Mouse (Mus musculus) intestine, embryonic 16.5 days (tissue): ENCODE measurements around the gene Wdr93. TPM values are rescaled to one million over a fixed set of nuclear protein-coding genes. Genes with fewer than 3 reads are reported as not detected.
A peak's percentile ranks its signal among the peaks of the same experiment; 100 is the strongest.

Experiments
- ATAC-seq: fragments of 200-750 bp; cut with Nextera tagmentation; 2 replicates; pipeline ENCODE4 v1.8.0; 2017; ENCODE audit warnings: moderate TSS enrichment, moderate library complexity
- H3K27ac ChIP-seq: fragments of 300-500 bp; sonication (generic); 2 replicates; pipeline ENCODE4 v1.5.1; 2014; ENCODE audit warnings: mild to moderate bottlenecking, low read length
- H3K27me3 ChIP-seq: fragments of 300-500 bp; sonication (generic); replicated peaks from 2 replicates; pipeline ENCODE4 v1.6.1; 2014; ENCODE audit warnings: low read length, control low read depth, mixed read lengths; ENCODE audit not compliant: control insufficient read depth, insufficient read depth
- H3K36me3 ChIP-seq: fragments of 300-500 bp; sonication (generic); 2 replicates; pipeline ENCODE4 v1.6.1; 2014; ENCODE audit warnings: low read length, control low read depth; ENCODE audit not compliant: control insufficient read depth, insufficient read depth
- H3K4me1 ChIP-seq: fragments of 300-500 bp; sonication (generic); 2 replicates; pipeline ENCODE4 v1.6.1; 2014; ENCODE audit warnings: low read length, control low read depth, mixed read lengths; ENCODE audit not compliant: control insufficient read depth, insufficient read depth
- H3K4me2 ChIP-seq: fragments of 300-500 bp; sonication (generic); 2 replicates; pipeline ENCODE4 v1.6.1; 2014; ENCODE audit warnings: low read depth, low read length, control low read depth
- H3K4me3 ChIP-seq: fragments of 300-500 bp; sonication (generic); 2 replicates; pipeline ENCODE4 v1.5.1; 2014; ENCODE audit warnings: mild to moderate bottlenecking, low read length
- H3K9ac ChIP-seq: fragments of 300-500 bp; sonication (generic); 2 replicates; pipeline ENCODE4 v1.6.1; 2014; ENCODE audit warnings: low read depth, low read length
- H3K9me3 ChIP-seq: fragments of 300-500 bp; sonication (generic); 2 replicates; pipeline ENCODE4 v1.6.1; 2016; ENCODE audit warnings: low read length, control low read depth; ENCODE audit not compliant: control insufficient read depth
- WGBS: fragments of 180-500 bp; shearing (Covaris S2); extraction: QIAGEN DNeasy Blood & Tissue Kit; methylation state at CpG from one replicate; pipeline ENCODE4 v1.1.7; 2014; 5-methylcytosine and 5-hydroxymethylcytosine counted together
- polyA plus RNA-seq: library from polyadenylated mRNA; unstranded; fragments of >200 nt; fragmentation: Nextera tagmentation; extraction: Ambion mirVana; gene quantifications from 2 replicates; pipeline ENCODE4 v1.2.1, GENCODE M21; 2015

Wdr93 gene
- polyA plus RNA-seq, result 0.15 and 0.24 TPM in 2 replicates

- Histone ChIP-seq H3K36me3 (no peaks in the 10 kb centered on the region), H3K4me3 (peak within 1 kb of the TSS; percentile 72), H3K27ac (no peak within 1 kb of the TSS), H3K9ac (peak within 1 kb of the TSS; percentile 76), H3K27me3 (no peaks in the 10 kb centered on the region), H3K4me1 (0 out of 2 replicates have a peak, but pooled peaks cover 7% of the 10 kb centered on the region), H3K4me2 (peak within 1 kb of the TSS; percentile 95), H3K9me3 (no peaks in the 10 kb centered on the region)
- peak; percentile 90 for ATAC-seq
- WGBS, result 2% methylated on average over 46 of the region's 46 CpGs
Measured at GRCm38 (mm10) chr7:79742659-79743536, at the start of gene Wdr93, which contains the start of gene Pex11a. Gene Wdr93, plus strand, starts transcription at chr7:79743163. Gene Pex11a, minus strand, starts transcription at chr7:79743131.

DNA sequence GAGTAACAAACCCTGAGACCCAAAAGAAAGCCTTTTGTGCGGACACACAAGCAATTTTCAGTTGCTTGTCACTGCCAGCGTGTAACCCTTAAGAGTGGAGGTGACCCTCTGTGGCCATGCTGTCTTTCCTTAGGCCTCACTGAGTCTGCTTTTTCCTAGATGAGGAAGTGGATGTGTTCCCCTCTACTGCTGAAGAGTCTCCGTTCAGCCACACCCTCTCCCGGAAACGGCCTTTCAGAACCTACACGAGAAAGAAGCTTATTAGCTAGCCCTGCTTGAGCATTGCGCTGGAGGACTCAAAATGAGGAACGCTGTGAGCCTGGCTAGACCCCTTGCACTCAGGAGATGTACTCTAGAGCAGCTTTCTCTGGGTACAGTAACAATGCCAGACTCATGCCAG lies 46.5 kb upstream of the Wdr93 start:
- H3K27me3 ChIP-seq, result no peaks in the 10 kb centered on the region
- H3K4me1 ChIP-seq, result no peaks in the 10 kb centered on the region
- no peak for ATAC-seq
- no peak overlapping the region for H3K9ac ChIP-seq
- H3K4me2 ChIP-seq, result no peak overlapping the region
- H3K4me3 ChIP-seq, result no peak overlapping the region
- H3K36me3 ChIP-seq, result peaks cover 28% of the 10 kb centered on the region
- 85% methylated on average over 8 of the region's 8 CpGs for WGBS
- H3K9me3 ChIP-seq, result no peaks in the 10 kb centered on the region
- H3K27ac ChIP-seq, result no peak overlapping the region

- WGBS, result 79% methylated on average over 16 of the region's 16 CpGs
- H3K27me3 ChIP-seq, result no peaks in the 10 kb centered on the region
- no peak overlapping the region for H3K4me2 ChIP-seq
- no peak overlapping the region for H3K4me3 ChIP-seq
- no peaks in the 10 kb centered on the region for H3K9me3 ChIP-seq
- no peak overlapping the region for H3K9ac ChIP-seq
- no peaks in the 10 kb centered on the region for H3K4me1 ChIP-seq
- peaks cover 8% of the 10 kb centered on the region; the same call in 1 of the 2 replicates for H3K36me3 ChIP-seq
- no peak overlapping the region for H3K27ac ChIP-seq
- no peak for ATAC-seq
Measured at GRCm38 (mm10) chr7:79702755-79703154, 40.2 kb upstream of the Wdr93 start.

GRCm38 (mm10) chr7:79705210-79705609 lies 37.8 kb upstream of the Wdr93 start:
- 0 out of 2 replicates have a peak, but pooled peaks cover 5% of the 10 kb centered on the region for H3K27me3 ChIP-seq
- no peak overlapping the region for H3K4me2 ChIP-seq
- peaks cover 3% of the 10 kb centered on the region; the same call in 1 of the 2 replicates for H3K36me3 ChIP-seq
- H3K27ac ChIP-seq, result no peak overlapping the region
- 90% methylated on average over 5 of the region's 5 CpGs for WGBS
- H3K4me1 ChIP-seq, result 0 out of 2 replicates have a peak, but pooled peaks cover 2% of the 10 kb centered on the region
- ATAC-seq, result no peak
- H3K9ac ChIP-seq, result no peak overlapping the region
- no peaks in the 10 kb centered on the region for H3K9me3 ChIP-seq
- no peak overlapping the region for H3K4me3 ChIP-seq

- Histone ChIP-seq H3K4me1 (peaks cover 8% of the 10 kb centered on the region; the same call in 1 of the 2 replicates), H3K9me3 (no peaks in the 10 kb centered on the region), H3K36me3 (no peaks in the 10 kb centered on the region), H3K9ac (peak overlapping the region; percentile 66), H3K27ac (no peak overlapping the region), H3K4me3 (peak overlapping the region; percentile 50), H3K4me2 (peak overlapping the region; percentile 78), H3K27me3 (0 out of 2 replicates have a peak, but pooled peaks cover 7% of the 10 kb centered on the region)
- WGBS, result 6% methylated on average over 53 of the region's 55 CpGs
- ATAC-seq, result peak; percentile 67
Measured at GRCm38 (mm10) chr7:79710130-79710607, 32.8 kb upstream of the Wdr93 start.

- H3K4me3 ChIP-seq, result no peak overlapping the region; the same call in 1 of the 2 replicates
- H3K4me1 ChIP-seq, result peaks cover 9% of the 10 kb centered on the region
- H3K9me3 ChIP-seq, result no peaks in the 10 kb centered on the region
- H3K36me3 ChIP-seq, result no peaks in the 10 kb centered on the region
- 0 out of 2 replicates have a peak, but pooled peaks cover 7% of the 10 kb centered on the region for H3K27me3 ChIP-seq
- no peak overlapping the region for H3K4me2 ChIP-seq
- WGBS, result 57% methylated on average over 17 of the region's 17 CpGs
- H3K9ac ChIP-seq, result no peak overlapping the region
- no peak for ATAC-seq
- H3K27ac ChIP-seq, result no peak overlapping the region
Measured at GRCm38 (mm10) chr7:79710831-79711230, 32.1 kb upstream of the Wdr93 start.

- Histone ChIP-seq H3K9me3 (no peaks in the 10 kb centered on the region), H3K4me2 (peak within 1 kb of the TSS; percentile 88), H3K4me3 (peak within 1 kb of the TSS; percentile 78), H3K36me3 (no peaks in the 10 kb centered on the region), H3K9ac (peak within 1 kb of the TSS; percentile 80), H3K27me3 (0 out of 2 replicates have a peak, but pooled peaks cover 2% of the 10 kb centered on the region), H3K27ac (no peak within 1 kb of the TSS), H3K4me1 (peaks cover 10% of the 10 kb centered on the region)
- peak; percentile 97 for ATAC-seq
- WGBS, result under 1% methylated on average over 45 of the region's 55 CpGs
Measured at GRCm38 (mm10) chr7:79715187-79715981, 27.6 kb upstream of the Wdr93 start, which contains the start of gene Kif7. Gene Kif7, minus strand, starts transcription at chr7:79715720.

DNA sequence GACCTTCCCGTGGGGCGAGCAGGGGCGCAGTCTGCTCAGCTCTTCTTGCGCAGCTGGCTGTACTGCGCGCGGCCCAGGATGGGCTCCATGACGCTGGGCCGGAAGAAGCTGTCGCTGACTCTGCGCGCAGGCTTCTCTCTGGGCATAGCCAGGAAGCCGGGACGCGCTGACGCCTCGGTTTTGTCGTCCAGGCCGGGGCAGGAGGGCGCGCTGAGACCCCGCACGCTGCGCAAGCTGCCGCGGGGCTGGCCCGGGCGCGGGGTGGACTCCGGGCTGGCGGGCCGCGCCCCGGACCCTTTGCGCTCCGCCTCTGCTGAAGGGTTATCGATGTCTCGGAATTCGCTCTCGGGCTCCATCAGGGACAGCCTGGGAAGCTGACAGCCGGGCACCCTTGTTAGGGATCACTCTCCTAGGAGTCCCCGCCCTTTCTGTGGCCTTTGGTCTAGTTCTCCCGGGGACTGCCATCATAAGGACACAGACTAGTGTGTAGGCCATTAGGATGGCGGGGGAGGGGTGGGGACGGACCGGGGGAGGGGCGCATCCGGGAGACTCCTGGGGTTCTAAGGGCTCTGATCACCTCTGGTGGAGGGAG lies 21.5 kb upstream of the Wdr93 start:
- Histone ChIP-seq H3K4me3 (peak overlapping the region; percentile 68), H3K4me1 (no peaks in the 10 kb centered on the region), H3K36me3 (no peaks in the 10 kb centered on the region), H3K9ac (peak overlapping the region; percentile 83), H3K27me3 (no peaks in the 10 kb centered on the region; the same call in 1 of the 2 replicates), H3K9me3 (no peaks in the 10 kb centered on the region), H3K27ac (peak overlapping the region; percentile 43; the same call in 1 of the 2 replicates), H3K4me2 (peak overlapping the region; percentile 97)
- peak; percentile 87 for ATAC-seq
- WGBS, result under 1% methylated on average over 48 of the region's 48 CpGs
